Mouse (Mus musculus): ENCODE data around the gene Tnmd. TPM values are rescaled to one million over a fixed set of nuclear protein-coding genes. Genes with fewer than 3 reads are reported as not detected.

Gene Tnmd
- total RNA-seq (2014; rRNA removed; ENCODE audit: low replicate concordance) (1.9 TPM in 1 of 2 replicates, not detected in the other), polyA plus RNA-seq (2015; fragmentation: Nextera tagmentation; extraction: Ambion mirVana) (0.22 and 0.38 TPM in 2 replicates)

DNA sequence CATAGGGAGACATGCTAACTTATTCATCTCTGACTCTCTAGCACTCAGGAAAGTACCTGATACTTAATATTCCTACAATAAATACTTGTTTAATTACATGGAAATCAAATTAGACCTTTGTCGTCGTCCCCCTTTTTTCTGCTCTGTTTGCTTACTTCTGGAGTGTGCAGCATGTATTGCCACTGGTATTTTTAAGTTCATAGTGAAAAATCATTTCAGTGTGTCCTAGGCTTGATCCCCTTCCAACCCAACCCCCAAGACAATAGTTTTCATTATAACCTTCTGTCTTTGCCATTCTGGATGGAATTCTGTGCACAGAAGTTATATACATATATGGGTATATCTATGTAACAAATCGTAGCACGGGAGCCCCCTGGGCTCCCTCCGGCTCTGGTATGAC, at the start of gene Tnmd:
Tnmd (plus strand) TSS at position 301 of the 400 bp plus-strand sequence.
- Histone ChIP-seq H3K4me2 (ENCODE audit: low read depth, low read length) (no peak within 1 kb of the TSS), H3K4me3 (ENCODE audit: low read depth, low read length) (no peak within 1 kb of the TSS), H3K9me3 (replicated peaks; ENCODE audit: control insufficient read depth, low read length) (no peaks in the 10 kb centered on the region), H3K36me3 (replicated peaks; ENCODE audit: control insufficient read depth, insufficient read depth, low read length) (no peaks in the 10 kb centered on the region), H3K9ac (replicated peaks; ENCODE audit: low read depth, low read length) (no peak within 1 kb of the TSS), H3K4me1 (ENCODE audit: control insufficient read depth, insufficient read depth) (no peaks in the 10 kb centered on the region), H3K27me3 (ENCODE audit: control insufficient read depth, insufficient read depth, low read length) (no peaks in the 10 kb centered on the region), H3K27ac (ENCODE audit: low read depth) (no peak within 1 kb of the TSS)
- ATAC-seq (ENCODE audit: insufficient read depth, low read depth), result no peak
- DNase-seq (ENCODE audit: low spot score), result no peak
- TF ChIP-seq CTCF (IDR thresholded peaks at IDR 0.05; ENCODE audit: low read depth), result no peak
- no peak for TF ChIP-seq EP300 (IDR thresholded peaks at IDR 0.05; ENCODE audit: low read depth)
- 74% methylated on average over 5 of the region's 5 CpGs for WGBS

DNA sequence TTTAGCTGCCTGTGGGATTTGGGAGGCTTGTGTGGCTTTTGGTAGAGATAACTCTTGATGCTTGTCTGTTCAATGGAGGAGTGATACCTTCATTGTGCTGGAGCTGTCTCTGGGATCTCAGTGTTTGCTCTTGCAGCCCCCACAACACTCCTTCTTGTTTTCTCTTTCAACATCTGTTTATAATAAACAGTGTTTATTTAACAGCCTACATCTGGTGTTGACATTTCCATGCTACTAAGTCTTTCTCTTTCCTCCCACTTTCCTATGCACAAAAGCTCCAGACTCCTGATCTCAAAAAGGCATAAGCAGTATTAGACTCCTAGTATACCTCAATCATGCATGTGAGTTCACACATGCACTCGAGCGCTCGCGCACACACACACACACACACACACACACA, 2.9 kb downstream of the Tnmd start:
- Histone ChIP-seq H3K9ac (replicated peaks; ENCODE audit: low read depth, low read length) (no peak overlapping the region), H3K27ac (ENCODE audit: low read depth) (no peak overlapping the region), H3K27me3 (ENCODE audit: control insufficient read depth, insufficient read depth, low read length) (no peaks in the 10 kb centered on the region), H3K4me3 (ENCODE audit: low read depth, low read length) (no peak overlapping the region), H3K4me1 (ENCODE audit: control insufficient read depth, insufficient read depth) (no peaks in the 10 kb centered on the region), H3K4me2 (ENCODE audit: low read depth, low read length) (no peak overlapping the region), H3K9me3 (replicated peaks; ENCODE audit: control insufficient read depth, low read length) (no peaks in the 10 kb centered on the region), H3K36me3 (replicated peaks; ENCODE audit: control insufficient read depth, insufficient read depth, low read length) (no peaks in the 10 kb centered on the region)
- TF ChIP-seq EP300 (IDR thresholded peaks at IDR 0.05; ENCODE audit: low read depth), result no peak
- TF ChIP-seq CTCF (IDR thresholded peaks at IDR 0.05; ENCODE audit: low read depth), result no peak
- ATAC-seq (ENCODE audit: insufficient read depth, low read depth) (no peak), DNase-seq (ENCODE audit: low spot score) (no peak)
- WGBS, result 93% methylated on average over 4 of the region's 4 CpGs

DNA sequence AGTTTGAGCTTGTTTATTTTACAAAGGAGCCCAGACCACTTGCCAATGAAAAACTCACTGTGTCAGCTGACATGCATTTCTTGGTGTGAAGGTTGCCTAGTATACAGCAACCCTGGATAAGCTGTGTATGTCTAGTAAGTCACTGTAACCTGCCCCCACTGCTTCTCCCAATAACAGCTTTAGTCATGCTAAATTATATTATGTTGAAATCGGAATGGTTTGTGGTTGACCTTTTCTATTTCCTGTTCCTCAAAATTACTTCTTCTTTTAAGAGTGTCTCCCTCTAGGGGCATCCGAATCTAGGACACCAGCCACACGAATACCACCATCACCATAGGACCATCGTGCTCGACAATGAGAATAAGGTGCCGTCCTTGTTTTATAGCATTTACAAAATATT, 19.0 kb downstream of the Tnmd start:
- Histone ChIP-seq H3K9ac (replicated peaks; ENCODE audit: low read depth, low read length) (no peak overlapping the region), H3K27ac (ENCODE audit: low read depth) (no peak overlapping the region), H3K4me2 (ENCODE audit: low read depth, low read length) (no peak overlapping the region), H3K4me3 (ENCODE audit: low read depth, low read length) (no peak overlapping the region), H3K27me3 (ENCODE audit: control insufficient read depth, insufficient read depth, low read length) (no peaks in the 10 kb centered on the region), H3K4me1 (ENCODE audit: control insufficient read depth, insufficient read depth) (no peaks in the 10 kb centered on the region), H3K9me3 (replicated peaks; ENCODE audit: control insufficient read depth, low read length) (no peaks in the 10 kb centered on the region), H3K36me3 (replicated peaks; ENCODE audit: control insufficient read depth, insufficient read depth, low read length) (no peaks in the 10 kb centered on the region)
- DNase-seq (ENCODE audit: low spot score) (no peak), ATAC-seq (ENCODE audit: insufficient read depth, low read depth) (no peak)
- WGBS, result 74% methylated on average over 6 of the region's 6 CpGs
- TF ChIP-seq EP300 (IDR thresholded peaks at IDR 0.05; ENCODE audit: low read depth) (no peak), CTCF (IDR thresholded peaks at IDR 0.05; ENCODE audit: low read depth) (no peak)

DNA sequence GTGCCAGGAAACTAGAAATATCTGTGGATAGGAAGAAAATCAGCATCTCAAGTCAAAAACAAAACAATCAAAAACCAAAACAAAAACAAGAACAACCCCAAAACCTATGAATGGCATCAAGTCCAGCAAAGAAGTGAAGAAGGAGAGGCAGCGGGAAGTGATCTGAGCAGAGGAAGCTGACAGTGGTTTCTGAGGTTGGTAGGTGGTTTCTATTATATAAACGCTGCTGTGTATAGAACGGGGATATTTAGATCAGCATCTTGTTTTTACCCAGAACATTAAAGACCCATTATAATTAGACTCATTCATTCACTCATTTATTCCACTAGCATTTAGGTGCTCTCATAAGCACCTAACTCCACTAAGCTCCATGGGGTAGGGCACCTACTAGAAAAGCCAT, 36.5 kb downstream of the Tnmd start:
- H3K27me3 ChIP-seq (ENCODE audit: control insufficient read depth, insufficient read depth, low read length), result no peaks in the 10 kb centered on the region
- DNase-seq (ENCODE audit: low spot score), result no peak

DNA sequence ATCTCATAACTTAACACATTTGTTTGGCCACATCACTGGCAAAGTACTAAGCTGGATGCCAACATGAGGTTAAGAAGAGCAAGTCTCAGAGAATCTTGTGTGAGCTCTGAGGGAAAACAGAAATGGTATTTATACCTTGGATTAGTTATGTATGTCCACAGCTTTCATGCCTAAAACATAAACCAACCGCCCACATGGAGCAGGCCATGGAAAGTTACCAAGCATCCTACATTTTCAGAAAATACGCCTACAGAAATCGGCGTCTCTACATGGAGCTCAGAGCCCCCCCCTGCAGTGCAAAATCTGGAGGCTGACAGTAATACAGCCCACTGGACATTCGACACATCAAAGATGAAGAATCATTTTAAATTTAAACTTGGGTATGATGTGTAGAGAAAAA, 37.3 kb downstream of the Tnmd start:
- ATAC-seq (ENCODE audit: insufficient read depth, low read depth) (no peak), DNase-seq (ENCODE audit: low spot score) (no peak)
- no peaks in the 10 kb centered on the region for H3K27me3 ChIP-seq (ENCODE audit: control insufficient read depth, insufficient read depth, low read length)
- TF ChIP-seq EP300 (IDR thresholded peaks at IDR 0.05; ENCODE audit: low read depth) (no peak), CTCF (IDR thresholded peaks at IDR 0.05; ENCODE audit: low read depth) (no peak)
- H3K9ac ChIP-seq (replicated peaks; ENCODE audit: low read depth, low read length), result no peak overlapping the region
- no peaks in the 10 kb centered on the region for H3K9me3 ChIP-seq (replicated peaks; ENCODE audit: control insufficient read depth, low read length)
- 74% methylated on average over 5 of the region's 5 CpGs for WGBS
- H3K4me3 ChIP-seq (ENCODE audit: low read depth, low read length), result no peak overlapping the region
- H3K27ac ChIP-seq (ENCODE audit: low read depth), result no peak overlapping the region
- no peak overlapping the region for H3K4me2 ChIP-seq (ENCODE audit: low read depth, low read length)
- H3K4me1 ChIP-seq (ENCODE audit: control insufficient read depth, insufficient read depth), result no peaks in the 10 kb centered on the region
- no peaks in the 10 kb centered on the region for H3K36me3 ChIP-seq (replicated peaks; ENCODE audit: control insufficient read depth, insufficient read depth, low read length)

More for the DNA sequence above, 36.5 kb downstream of the Tnmd start:
- no peaks in the 10 kb centered on the region for H3K36me3 ChIP-seq (replicated peaks; ENCODE audit: control insufficient read depth, insufficient read depth, low read length)
- ATAC-seq (ENCODE audit: insufficient read depth, low read depth), result no peak
- TF ChIP-seq EP300 (IDR thresholded peaks at IDR 0.05; ENCODE audit: low read depth), result no peak
- TF ChIP-seq CTCF (IDR thresholded peaks at IDR 0.05; ENCODE audit: low read depth), result no peak
- H3K4me3 ChIP-seq (ENCODE audit: low read depth, low read length), result no peak overlapping the region
- H3K27ac ChIP-seq (ENCODE audit: low read depth), result no peak overlapping the region
- H3K4me1 ChIP-seq (ENCODE audit: control insufficient read depth, insufficient read depth), result no peaks in the 10 kb centered on the region
- H3K4me2 ChIP-seq (ENCODE audit: low read depth, low read length), result no peak overlapping the region
- no peaks in the 10 kb centered on the region for H3K9me3 ChIP-seq (replicated peaks; ENCODE audit: control insufficient read depth, low read length)
- no peak overlapping the region for H3K9ac ChIP-seq (replicated peaks; ENCODE audit: low read depth, low read length)
- WGBS, result 90% methylated on average over 3 of the region's 3 CpGs

DNA sequence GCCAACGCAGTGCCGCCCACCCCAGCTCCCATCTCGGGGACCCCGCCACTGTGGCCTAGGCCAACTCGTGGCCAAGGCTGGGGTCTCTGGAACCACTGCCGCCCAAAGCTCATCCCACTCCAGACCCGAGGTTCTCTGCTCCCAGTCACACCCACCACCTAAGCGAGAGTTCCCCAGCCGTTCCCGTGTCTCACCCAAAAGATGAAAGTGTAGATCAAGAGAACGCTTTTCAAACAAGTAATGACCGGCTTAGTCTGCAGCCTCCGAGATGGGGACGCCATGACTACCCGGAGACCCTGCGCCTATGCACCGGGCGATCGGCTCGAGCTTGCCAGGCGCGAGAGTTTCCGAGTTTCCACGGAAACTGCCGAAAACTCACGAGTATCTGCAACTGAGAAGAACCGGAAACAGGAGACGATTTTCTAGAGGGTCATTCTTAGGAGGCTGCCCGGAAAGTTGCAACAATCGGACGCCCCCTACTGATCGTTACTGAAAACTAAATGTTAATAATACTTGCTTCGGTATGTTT, 47.3 kb downstream of the Tnmd start, which contains the start of gene Tspan6:
Tspan6 (minus strand) TSS at position 416 of the 529 bp plus-strand sequence.
- H3K4me1 ChIP-seq (ENCODE audit: control insufficient read depth, insufficient read depth), result no peaks in the 10 kb centered on the region
- no peaks in the 10 kb centered on the region for H3K27me3 ChIP-seq (ENCODE audit: control insufficient read depth, insufficient read depth, low read length)
- peak within 1 kb of the TSS; percentile 59 for H3K4me3 ChIP-seq (ENCODE audit: low read depth, low read length)
- DNase-seq (ENCODE audit: low spot score), result peak; percentile 71
- H3K27ac ChIP-seq (ENCODE audit: low read depth), result peak within 1 kb of the TSS; percentile 20; the same call in 1 of the 2 replicates
- ATAC-seq (ENCODE audit: insufficient read depth, low read depth), result peak; percentile 80
- 20% methylated on average over 33 of the region's 33 CpGs for WGBS
- no peaks in the 10 kb centered on the region for H3K9me3 ChIP-seq (replicated peaks; ENCODE audit: control insufficient read depth, low read length)
- TF ChIP-seq CTCF (IDR thresholded peaks at IDR 0.05; ENCODE audit: low read depth), result peak; percentile 46
- no peak for TF ChIP-seq EP300 (IDR thresholded peaks at IDR 0.05; ENCODE audit: low read depth)
- no peaks in the 10 kb centered on the region for H3K36me3 ChIP-seq (replicated peaks; ENCODE audit: control insufficient read depth, insufficient read depth, low read length)
- peak within 1 kb of the TSS; percentile 66 for H3K4me2 ChIP-seq (ENCODE audit: low read depth, low read length)
- peak within 1 kb of the TSS; percentile 64 for H3K9ac ChIP-seq (replicated peaks; ENCODE audit: low read depth, low read length)
